Mouse (Mus musculus): ENCODE measurements around the gene Styxl1.

Styxl1 gene

GRCm38 (mm10) chr5:135725391-135725841, 52.8 kb downstream of the Styxl1 start:
- DNase-seq = no peak

DNA sequence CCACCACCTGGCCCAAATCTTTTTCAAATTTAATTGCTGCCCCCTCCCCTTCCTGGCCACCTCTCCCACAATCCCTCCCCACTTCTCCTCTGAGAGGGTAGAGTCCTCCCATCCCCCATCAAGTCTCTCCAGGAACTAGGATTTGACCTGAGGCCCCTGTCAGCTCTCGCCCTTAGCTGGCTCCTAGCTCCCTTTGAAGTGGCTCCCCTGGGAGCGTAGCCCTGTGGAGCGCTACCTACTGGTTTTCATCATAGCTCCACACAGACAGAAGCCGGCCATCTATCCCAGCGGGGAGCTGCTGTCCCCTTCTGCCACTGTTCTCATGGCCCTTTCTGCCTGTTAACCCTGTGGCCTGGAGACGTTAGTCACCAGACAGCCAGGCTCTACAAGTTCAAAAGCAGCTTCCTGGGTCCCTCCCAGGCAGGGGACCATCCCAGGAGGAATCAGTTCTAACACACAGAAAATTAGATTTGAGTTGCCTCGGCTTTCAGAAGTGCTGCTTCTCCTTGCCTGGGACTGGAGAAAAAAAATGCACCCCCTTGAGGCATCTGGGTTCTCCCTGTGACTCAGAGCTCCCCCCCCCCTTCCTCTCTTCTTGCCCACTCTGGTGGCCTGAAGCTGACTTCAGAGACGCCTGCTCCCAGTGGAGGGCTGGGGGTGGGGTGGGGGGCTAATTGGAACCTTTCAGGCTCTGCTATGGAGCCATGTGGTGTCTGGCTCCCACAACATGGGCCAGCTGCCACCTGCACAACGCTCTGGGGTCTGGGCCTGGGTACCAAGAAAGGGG, 53.5 kb downstream of the Styxl1 start:
- peak; percentile 39 to 59 for DNase-seq

DNA sequence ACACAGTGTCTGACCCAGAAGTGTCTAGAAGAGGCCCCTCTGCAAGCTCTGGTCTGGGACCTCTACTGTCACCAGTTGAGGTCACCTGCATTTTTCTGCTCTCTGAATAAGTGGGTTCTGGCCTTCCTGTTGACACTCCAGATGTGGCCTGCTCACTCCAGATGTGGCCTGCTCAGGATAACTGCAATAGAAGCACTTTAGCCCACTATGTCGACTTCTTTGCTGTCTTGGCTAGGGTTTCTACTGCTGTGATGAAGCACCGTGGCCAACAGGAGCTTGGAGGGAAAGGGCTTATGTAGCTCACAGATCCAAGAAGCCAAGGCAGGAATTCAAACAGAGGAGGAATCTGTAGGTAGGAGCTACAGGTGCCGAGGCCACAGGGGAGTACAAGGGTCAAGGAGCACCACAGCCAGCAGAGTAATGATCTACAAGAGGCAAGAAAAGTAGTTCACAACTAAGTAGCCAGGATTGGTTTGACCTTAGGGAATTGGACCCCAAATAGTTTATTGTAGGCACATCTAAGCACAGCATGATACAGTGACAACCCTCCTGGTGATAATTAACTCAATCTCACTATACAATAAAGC, 54.9 kb downstream of the Styxl1 start:
- DNase-seq = no peak

DNA sequence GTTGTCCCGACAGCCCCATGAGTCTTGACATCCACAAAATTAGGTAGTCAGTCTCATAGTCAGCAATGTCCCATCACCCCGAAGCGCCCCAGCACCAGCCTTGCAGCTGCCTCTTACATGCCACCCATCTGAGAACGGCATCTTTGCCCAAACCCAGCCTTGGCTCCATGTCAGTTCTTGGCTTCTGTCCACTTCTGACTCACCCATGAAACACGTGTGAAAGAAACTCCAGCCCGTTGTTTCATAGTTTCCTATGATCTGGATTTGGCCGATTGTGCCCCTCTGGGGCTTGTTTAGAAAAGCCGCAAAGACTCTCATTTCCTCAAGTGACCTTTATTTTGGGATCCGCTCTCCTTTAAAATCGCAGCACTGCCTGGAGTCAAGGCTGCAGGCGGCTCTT, 56.1 kb downstream of the Styxl1 start:
- DNase-seq = peak; percentile 85 to 88

GRCm38 (mm10) chr5:135721076-135721475, 57.1 kb downstream of the Styxl1 start:
- DNase-seq = no peak

DNA sequence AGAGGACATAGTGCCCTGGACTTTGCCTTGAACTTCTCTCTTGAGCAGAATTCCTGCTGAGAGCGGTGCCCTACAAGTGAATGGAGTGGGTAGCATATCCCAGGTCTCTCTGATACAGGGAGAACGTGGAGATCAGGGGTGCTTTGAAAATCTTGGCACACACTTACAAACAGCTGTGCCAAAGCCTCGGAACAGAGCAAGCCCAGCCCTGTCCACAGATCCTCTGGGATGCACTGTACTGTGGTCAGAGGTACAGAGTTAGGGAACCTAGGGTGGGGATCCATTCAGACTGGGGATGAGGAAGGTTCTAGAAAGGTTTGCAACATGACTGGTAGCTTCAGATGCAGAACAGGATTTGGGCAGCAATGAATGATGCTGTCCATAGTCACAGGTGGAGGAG, 58.1 kb downstream of the Styxl1 start:
- DNase-seq = no peak

- DNase-seq = no peak
Measured at GRCm38 (mm10) chr5:135719586-135720120, 58.5 kb downstream of the Styxl1 start.

DNA sequence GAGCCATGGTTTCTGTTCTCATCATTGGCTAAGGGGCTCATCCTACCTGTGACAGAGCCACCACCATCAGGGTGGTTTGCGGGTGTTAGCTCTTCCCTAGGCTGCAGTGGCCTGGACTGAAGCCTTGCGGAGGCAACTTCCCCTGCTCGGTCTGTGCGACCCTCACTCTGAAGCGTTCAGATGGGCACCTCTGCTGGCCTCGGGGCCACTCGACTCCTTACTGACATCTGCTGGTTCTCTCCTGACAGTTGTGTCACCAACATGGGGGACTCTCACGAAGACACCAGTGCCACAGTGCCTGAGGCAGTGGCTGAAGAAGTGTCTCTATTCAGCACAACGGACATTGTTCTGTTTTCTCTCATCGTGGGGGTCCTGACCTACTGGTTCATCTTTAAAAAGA, 62.6 kb downstream of the Styxl1 start:
- DNase-seq = peak; percentile 34 to 36

- DNase-seq = peak; percentile 80 to 82
Measured at GRCm38 (mm10) chr5:135713441-135714218, 64.6 kb downstream of the Styxl1 start.

- no peak for DNase-seq
Measured at GRCm38 (mm10) chr5:135712803-135713202, 65.4 kb downstream of the Styxl1 start.

GRCm38 (mm10) chr5:135711582-135712355, 66.4 kb downstream of the Styxl1 start:
- DNase-seq = no peak

DNA sequence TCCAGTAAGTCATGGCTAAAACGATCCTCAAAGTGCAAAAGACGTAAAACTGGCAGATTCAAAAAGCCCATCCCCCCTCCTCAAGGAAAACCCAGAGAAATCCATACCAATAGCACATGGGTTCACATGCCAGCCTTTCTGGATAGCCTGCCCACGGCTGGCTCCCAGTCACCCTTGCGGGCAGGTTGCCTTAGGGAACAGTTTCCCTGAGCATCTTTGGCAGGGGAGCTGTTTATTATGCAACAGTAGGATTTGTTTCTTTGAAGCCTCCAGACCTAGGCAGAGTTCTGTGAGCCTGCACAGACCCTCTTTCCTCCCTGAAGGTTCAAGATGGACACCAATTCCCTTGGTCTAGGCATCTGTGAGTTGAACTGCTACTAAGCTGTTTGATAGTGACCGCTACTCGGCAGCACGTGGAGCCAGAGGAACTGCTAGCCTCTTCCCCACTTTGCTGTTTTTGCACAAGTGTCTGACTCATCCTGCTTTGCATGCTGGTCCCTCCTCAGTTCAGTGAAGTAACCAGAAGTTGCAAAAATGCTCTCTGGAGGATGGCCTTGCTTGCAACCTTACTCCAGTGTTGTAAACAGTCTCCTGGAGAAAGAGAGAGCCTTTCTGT, 67.5 kb downstream of the Styxl1 start:
- DNase-seq = no peak

GRCm38 (mm10) chr5:135709716-135710115, 68.5 kb downstream of the Styxl1 start:
- no peak for DNase-seq

DNA sequence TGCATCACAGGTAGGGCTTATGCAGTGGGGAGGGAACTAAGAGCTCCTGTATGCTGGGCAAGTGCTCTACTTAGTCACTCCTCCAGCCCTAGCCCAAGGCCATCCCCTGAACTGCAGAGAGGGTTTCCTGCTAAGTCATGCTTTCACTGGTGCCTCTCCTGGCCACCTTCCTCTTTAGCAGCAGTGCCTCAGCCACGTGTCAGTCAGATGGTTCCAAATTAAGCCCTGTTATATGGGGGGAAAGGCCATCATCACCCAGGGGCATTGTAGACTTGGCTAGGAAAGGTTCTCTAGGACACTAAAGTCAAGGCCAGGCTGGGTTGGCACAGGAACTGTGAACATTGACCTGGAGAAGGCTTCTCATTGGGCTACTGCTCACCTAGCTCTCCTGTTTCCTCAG, 70.3 kb downstream of the Styxl1 start:
- no peak for DNase-seq

DNA sequence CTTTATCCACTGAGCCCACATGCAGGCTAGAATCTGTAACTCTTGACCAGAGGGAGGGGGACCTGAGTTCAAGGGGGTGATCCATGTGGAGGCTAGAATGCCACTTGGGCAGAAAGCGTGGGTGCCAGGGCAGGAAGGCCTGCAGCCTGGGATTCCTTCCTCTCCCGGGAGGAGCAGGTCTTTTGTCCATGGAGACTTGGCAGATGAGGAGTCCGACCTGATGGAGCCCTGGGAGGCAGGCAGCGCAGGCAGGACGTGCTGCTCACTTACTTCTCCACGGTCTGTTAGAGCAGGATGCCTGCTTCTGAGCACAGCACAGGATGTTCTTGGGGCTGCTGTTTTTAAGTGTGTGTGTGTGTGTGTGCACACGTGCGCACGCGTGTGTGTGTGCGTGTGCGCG, 71.1 kb downstream of the Styxl1 start:
- DNase-seq = no peak

DNA sequence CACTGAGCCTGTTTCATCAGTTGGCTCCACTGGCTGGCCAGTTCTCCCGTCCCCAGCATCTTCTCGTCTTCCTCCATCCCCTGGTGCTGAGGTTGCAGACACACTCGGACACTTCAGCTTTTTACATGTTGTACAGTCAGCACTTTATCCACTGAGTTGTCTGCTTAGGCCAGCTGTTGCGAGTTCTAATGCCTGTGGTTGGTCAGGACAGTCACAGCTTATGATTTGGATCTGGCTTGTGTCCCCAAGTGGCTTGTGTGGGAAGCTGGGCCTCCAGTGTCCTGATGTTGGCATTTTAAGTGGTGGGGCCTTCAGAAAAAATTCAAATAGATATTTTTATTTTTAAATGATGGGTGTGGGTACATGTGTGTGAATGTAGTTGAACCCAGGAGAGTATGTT, 72.8 kb downstream of the Styxl1 start:
- no peak for DNase-seq

- DNase-seq = no peak
Measured at GRCm38 (mm10) chr5:135703431-135703830, 74.8 kb downstream of the Styxl1 start.

- DNase-seq = no peak
Measured at GRCm38 (mm10) chr5:135702682-135703192, 75.4 kb downstream of the Styxl1 start.

- no peak for DNase-seq
Measured at GRCm38 (mm10) chr5:135702190-135702589, 76.0 kb downstream of the Styxl1 start.

GRCm38 (mm10) chr5:135701601-135702000, 76.6 kb downstream of the Styxl1 start:
- no peak for DNase-seq

DNA sequence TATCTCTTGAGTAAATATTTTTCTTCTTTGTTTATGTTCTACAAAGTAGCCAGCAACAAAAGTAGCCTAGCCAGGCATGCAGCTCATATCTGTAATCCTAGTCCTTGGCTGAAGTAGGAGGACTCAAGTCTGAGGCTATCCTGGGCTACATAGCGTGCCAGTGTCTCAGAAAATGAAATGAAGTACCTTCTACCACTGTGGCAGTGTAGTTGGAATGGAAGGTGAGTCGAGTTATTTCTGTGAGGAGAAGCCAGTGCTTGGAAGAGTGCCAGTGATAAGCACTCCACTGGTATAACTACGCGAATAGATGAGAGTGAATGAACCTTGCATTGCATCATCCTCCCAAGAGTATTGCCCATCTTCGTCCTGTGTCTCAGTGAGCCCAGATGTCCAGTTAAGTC, 80.5 kb downstream of the Styxl1 start:
- no peak for DNase-seq
